In the genomic region with DNA sequence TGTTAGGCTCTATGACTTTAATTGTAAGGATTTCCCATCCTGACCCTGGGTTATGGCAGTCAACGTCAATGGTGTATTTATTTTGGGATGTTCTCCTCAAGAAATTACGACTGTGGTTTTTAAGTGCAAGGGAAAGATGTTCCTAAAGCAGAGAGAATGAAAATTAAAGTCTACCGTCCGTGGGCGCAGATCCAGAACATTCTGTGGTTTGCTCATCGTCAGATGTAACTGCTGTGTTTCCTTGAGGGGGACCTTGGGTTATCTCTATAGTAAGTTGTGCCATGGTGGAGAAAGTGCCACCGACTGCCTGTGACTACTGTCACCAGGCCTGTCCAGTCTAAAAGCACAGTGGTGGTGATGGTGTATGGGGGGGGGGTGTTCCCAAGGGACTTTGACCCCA, we compare ENCODE assay signal across 28 mouse cellular contexts.
"Had no signal": no experiment of that assay in that cellular context is flagged by ENCODE, and none has a peak within 500 bp of the region (broad histone marks: within the 10 kb centered on the region; RNA-seq: fewer than 3 reads in every experiment).

No protein-coding gene starts in this region.

- H3K27ac ChIP-seq: gastrocnemius, adult 2 months; heart, embryonic 10.5 days; hindbrain, embryonic 10.5 days; hindbrain, embryonic 12.5 days; hindbrain, embryonic 14.5 days; intestine, embryonic 15.5 days; kidney, embryonic 15.5 days; kidney, postnatal 0 days; limb, embryonic 13.5 days; limb, embryonic 15.5 days; liver, embryonic 12.5 days; liver, embryonic 14.5 days had no signal

- H3K9me3 ChIP-seq: heart, embryonic 10.5 days; heart, embryonic 12.5 days; hindbrain, embryonic 10.5 days; hindbrain, embryonic 12.5 days; intestine, embryonic 15.5 days; kidney, embryonic 15.5 days; limb, embryonic 13.5 days; limb, embryonic 15.5 days; liver, embryonic 12.5 days had no signal

- H3K27me3 ChIP-seq: heart, embryonic 12.5 days; hindbrain, embryonic 12.5 days; intestine, embryonic 15.5 days; kidney, embryonic 15.5 days; limb, embryonic 13.5 days; limb, embryonic 15.5 days; liver, embryonic 12.5 days had no signal

- H3K4me2 ChIP-seq: heart, embryonic 12.5 days; hindbrain, embryonic 12.5 days; hindbrain, embryonic 14.5 days; intestine, embryonic 15.5 days; kidney, embryonic 15.5 days; limb, embryonic 13.5 days; limb, embryonic 15.5 days; liver, embryonic 12.5 days had no signal

- ATAC-seq: hindbrain, embryonic 16.5 days; inflammation-experienced regulatory T-cells, adult 6 months; intestine, embryonic 15.5 days; intestine, postnatal 0 days; liver, embryonic 12.5 days had no signal

- H3K4me3 ChIP-seq: gastrocnemius, adult 2 months; heart, embryonic 10.5 days; heart, embryonic 12.5 days; hindbrain, embryonic 10.5 days; hindbrain, embryonic 12.5 days; intestine, embryonic 15.5 days; kidney, embryonic 15.5 days; limb, embryonic 13.5 days; limb, embryonic 15.5 days; liver, embryonic 12.5 days had no signal

- H3K4me1 ChIP-seq: hindbrain, embryonic 12.5 days; intestine, embryonic 15.5 days; kidney, embryonic 15.5 days; limb, embryonic 13.5 days; limb, embryonic 15.5 days had no signal

- H3K9ac ChIP-seq: heart, embryonic 12.5 days; hindbrain, embryonic 12.5 days; hindbrain, embryonic 14.5 days; intestine, embryonic 15.5 days; kidney, embryonic 15.5 days; limb, embryonic 13.5 days; limb, embryonic 15.5 days; liver, embryonic 12.5 days; liver, embryonic 14.5 days had no signal

- DNase-seq: gastrocnemius, adult 2 months; gastrocnemius, postnatal 10 days; gastrocnemius, postnatal 25 days; heart, adult 18-20 months; heart, postnatal 10 days; heart, postnatal 4 days; kidney, adult 18-20 months; kidney, adult 8-10 months; kidney, postnatal 14 days; kidney, postnatal 36 days; layer of hippocampus, adult 9-11 months; layer of hippocampus, postnatal 36 days; left cerebral cortex, postnatal 4 days had no signal

- H3K36me3 ChIP-seq: intestine, embryonic 15.5 days had no signal
